Mouse (Mus musculus) right cerebral cortex, postnatal 14 days (tissue): ENCODE results near the gene Lce1b.
A peak's percentile ranks its signal among the peaks of the same experiment; 100 is the strongest.

Experiments
- DNase-seq: peaks from one replicate; pipeline ENCODE4 v3.0.0; 2022

The Lce1b gene

GRCm38 (mm10) chr3:92656826-92657225, at the start of gene Lce1b:
Lce1b (minus strand) TSS chr3:92656926.
- DNase-seq = no peak

GRCm38 (mm10) chr3:92694613-92695012, 37.9 kb upstream of the Lce1b start:
- DNase-seq = no peak

GRCm38 (mm10) chr3:92691688-92692087, 35.0 kb upstream of the Lce1b start:
- DNase-seq = no peak

- DNase-seq = peak; percentile 6
Observed at GRCm38 (mm10) chr3:92689154-92689553, 32.4 kb upstream of the Lce1b start.

- DNase-seq = no peak
Observed at GRCm38 (mm10) chr3:92687110-92687509, 30.4 kb upstream of the Lce1b start, which contains the start of gene Lce1d. Lce1d (minus strand) TSS chr3:92687210.

- no peak for DNase-seq
Observed at GRCm38 (mm10) chr3:92678947-92679346, 22.2 kb upstream of the Lce1b start, which contains the start of gene Lce1c. Lce1c (plus strand) TSS chr3:92679247.

- no peak for DNase-seq
Observed at GRCm38 (mm10) chr3:92670215-92670614, 13.5 kb upstream of the Lce1b start, which contains the start of gene Lce1a2. Lce1a2 (minus strand) TSS chr3:92670315.

- no peak for DNase-seq
Observed at GRCm38 (mm10) chr3:92648207-92648606, 8.5 kb downstream of the Lce1b start, which contains the start of gene Lce1a1. Lce1a1 (minus strand) TSS chr3:92648307.

GRCm38 (mm10) chr3:92639854-92640253, 16.9 kb downstream of the Lce1b start:
- DNase-seq = no peak

GRCm38 (mm10) chr3:92638653-92638991, 18.1 kb downstream of the Lce1b start:
- no peak for DNase-seq

GRCm38 (mm10) chr3:92637745-92638652, 18.7 kb downstream of the Lce1b start:
- DNase-seq = no peak

- DNase-seq = no peak
Observed at GRCm38 (mm10) chr3:92621560-92621959, 35.2 kb downstream of the Lce1b start, which contains the start of gene Lce6a. Lce6a (minus strand) TSS chr3:92621660.

GRCm38 (mm10) chr3:92609804-92610203, 46.9 kb downstream of the Lce1b start:
- no peak for DNase-seq

GRCm38 (mm10) chr3:92607392-92607791, 49.3 kb downstream of the Lce1b start, which contains the start of gene 2210017I01Rik:
2210017I01Rik (minus strand) TSS chr3:92607492.
- no peak for DNase-seq
